Comparison of ENCODE assay signal across 22 mouse cellular contexts in the genomic region with DNA sequence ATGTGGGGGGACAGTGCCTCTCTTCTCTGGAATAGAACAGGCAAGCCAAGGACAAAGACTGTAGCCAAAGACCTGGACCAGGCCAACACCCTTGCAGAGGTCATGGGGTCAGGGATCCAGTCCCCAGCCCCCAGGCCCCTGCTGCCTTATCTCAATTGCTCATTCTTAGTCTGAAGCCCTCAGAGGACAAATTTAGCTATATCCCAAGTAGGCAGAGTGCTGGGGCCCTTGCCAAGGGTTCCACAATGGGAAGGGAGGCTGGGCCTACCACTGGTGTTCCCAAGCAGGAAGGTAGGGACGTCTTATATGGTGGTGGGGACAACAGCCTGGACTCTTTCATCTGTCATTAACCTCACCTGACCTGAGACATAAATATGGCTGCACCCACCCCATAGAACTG. TPM values are rescaled to one million over a fixed set of nuclear protein-coding genes. Genes with fewer than 3 reads are reported as not detected.
DNase-seq lines count a peak whose midpoint lies in the region; ATAC-seq lines count a peak whose summit lies in the region.
"Had no signal": no experiment of that assay in that cellular context is flagged by ENCODE, and none has a peak within 500 bp of the region (broad histone marks: within the 10 kb centered on the region; RNA-seq: fewer than 3 reads in every experiment).

No protein-coding gene starts in this region.

- H3K27ac ChIP-seq in heart, embryonic 11.5 days (ENCODE audit: low read depth, low read length): peak overlapping the region; percentile 95
- H3K27ac ChIP-seq: hindbrain, embryonic 15.5 days; intestine, embryonic 15.5 days; limb, embryonic 10.5 days; midbrain, embryonic 10.5 days had no signal

- peak overlapping the region; percentile 60 for H3K4me3 ChIP-seq in heart, embryonic 11.5 days (ENCODE audit: low read depth, low read length)
- H3K4me3 ChIP-seq: hindbrain, embryonic 15.5 days; intestine, embryonic 15.5 days; limb, embryonic 10.5 days; midbrain, embryonic 10.5 days had no signal

- no peaks in the 10 kb centered on the region for H3K9me3 ChIP-seq in heart, embryonic 11.5 days (replicated peaks; ENCODE audit: control insufficient read depth, low read length)
- H3K9me3 ChIP-seq: hindbrain, embryonic 15.5 days; intestine, embryonic 15.5 days; limb, embryonic 10.5 days; midbrain, embryonic 10.5 days had no signal

- WGBS in heart, embryonic 11.5 days (ENCODE audit: insufficient replicate concordance): 32% methylated on average over 1 of the region's 1 CpGs

- H3K27me3 ChIP-seq in heart, embryonic 11.5 days (ENCODE audit: control insufficient read depth, insufficient read depth, low read length): no peaks in the 10 kb centered on the region
- H3K27me3 ChIP-seq: intestine, embryonic 15.5 days had no signal

- peak overlapping the region; percentile 89 for H3K9ac ChIP-seq in heart, embryonic 11.5 days (ENCODE audit: low read depth, low read length)
- H3K9ac ChIP-seq: hindbrain, embryonic 15.5 days; intestine, embryonic 15.5 days had no signal

- H3K4me2 ChIP-seq in heart, embryonic 11.5 days: peak overlapping the region; percentile 76
- H3K4me2 ChIP-seq: hindbrain, embryonic 15.5 days; intestine, embryonic 15.5 days had no signal

- peak; percentile 50 for ATAC-seq in heart, embryonic 11.5 days (replicated peaks; ENCODE audit: insufficient number of reproducible peaks, low FRiP score, low TSS enrichment)
- ATAC-seq: forebrain, embryonic 16.5 days; intestine, embryonic 15.5 days had no signal

- peaks cover 7% of the 10 kb centered on the region; the same call in 1 of the 2 replicates for H3K36me3 ChIP-seq in heart, embryonic 11.5 days (ENCODE audit: control insufficient read depth, insufficient read depth, low read length)
- H3K36me3 ChIP-seq: hindbrain, embryonic 15.5 days; intestine, embryonic 15.5 days; limb, embryonic 10.5 days; midbrain, embryonic 10.5 days had no signal

- intact Hi-C loops in heart, postnatal 10 days (cut with DNase I): loop anchor here (5.0 kb wide), 2 partner anchors 119 to 139 kb away; a partner anchor contains a TSS

- peaks cover 33% of the 10 kb centered on the region for H3K4me1 ChIP-seq in heart, embryonic 11.5 days (ENCODE audit: control insufficient read depth, insufficient read depth, low read length)

- peak; percentile 74 to 76 for DNase-seq in cerebellum, postnatal 10 days
- DNase-seq in cerebellum, postnatal 25 days: peak; percentile 34 to 69
- DNase-seq in heart, postnatal 10 days: peak; percentile 87
- DNase-seq in Muller cell, postnatal 12 days (ENCODE audit: inconsistent ontology term): no peak
- no peak for DNase-seq in frontal cortex, adult 2 months (ENCODE audit: extremely low spot score in 1 of 2, low spot score in 1 of 2)
- DNase-seq in retina, postnatal 1 day: no peak
- DNase-seq: embryo, embryonic 11 days; lung, adult 18-20 months; lung, postnatal 36 days; right cerebral cortex, adult 18-20 months; thymus, postnatal 14 days had no signal

RNA-seq across cellular contexts. Expression of a gene that starts 0.7 kb away (rescaled TPM):
- 470 and 665 TPM in 2 replicates for polyA plus RNA-seq in heart, embryonic 11.5 days (2014; fragmentation: Nextera tagmentation; extraction: Ambion mirVana)
- total RNA-seq in heart, postnatal 10 days (2021): 1,000 to 10,000 TPM; 1,924 to 2,166 TPM
- polyA plus RNA-seq in frontal cortex, adult 2 months (2012; rRNA removed): 0.30 and 0.61 TPM in 2 replicates
- total RNA-seq: gastrocnemius, adult 18-20 months; liver, adult 2 months; midbrain, postnatal 0 days had no signal
- polyA plus RNA-seq: adrenal gland, adult 2 months; forebrain, embryonic 16.5 days; hindbrain, embryonic 15.5 days; kidney, embryonic 14.5 days; midbrain, postnatal 0 days had no signal

RNA-seq across cellular contexts. Expression of a gene that starts 36.5 kb away (rescaled TPM):
- polyA plus RNA-seq in heart, embryonic 11.5 days (2014; fragmentation: Nextera tagmentation; extraction: Ambion mirVana): 1.7 and 1.9 TPM in 2 replicates
- total RNA-seq in heart, postnatal 10 days (2021): 1 to 10 TPM; 2.3 to 3.0 TPM
- 9.7 and 12.0 TPM in 2 replicates for polyA plus RNA-seq in frontal cortex, adult 2 months (2012; rRNA removed)

RNA-seq across cellular contexts. Expression of a gene that starts 48.4 kb away (rescaled TPM):
- polyA plus RNA-seq in heart, embryonic 11.5 days (2014; fragmentation: Nextera tagmentation; extraction: Ambion mirVana): 34.0 and 36.3 TPM in 2 replicates
- 10 to 100 TPM; 27.7 to 31.9 TPM for total RNA-seq in heart, postnatal 10 days (2021)
- polyA plus RNA-seq in frontal cortex, adult 2 months (2012; rRNA removed): 53.8 and 54.3 TPM in 2 replicates

Comparison
In these comparisons a context has a peak if more than half of its experiments do, and no peak if none do; other contexts are left out.
1. DNase-seq: peak in cerebellum, postnatal 10 days (2 of 2), cerebellum, postnatal 25 days (2 of 2) and heart, postnatal 10 days (2 of 2); none in Muller cell, postnatal 12 days (single experiment), frontal cortex, adult 2 months (0 of 2) and retina, postnatal 1 day (single experiment).
2. RNA of a gene that starts 0.7 kb away (polyA plus RNA-seq): 470 to 665 TPM in heart, embryonic 11.5 days; 0.30 to 0.61 TPM in frontal cortex, adult 2 months; every median in the first group is over 100 times any median in the second.